Mouse (Mus musculus) lung, adult 2 months (tissue): ENCODE measurements around the gene Vmn2r102. TPM values are rescaled to one million over a fixed set of nuclear protein-coding genes. Genes with fewer than 3 reads are reported as not detected.

Source experiments
- DNase-seq: peaks from one replicate; pipeline ENCODE4 v3.0.0; 2022
- H3K4me1 ChIP-seq: fragments of 200-500 bp; 2 replicates; pipeline ENCODE4 v1.6.1; 2011; ENCODE audit warnings: low read length; ENCODE audit not compliant: control insufficient read depth, insufficient read depth
- H3K4me3 ChIP-seq: fragments of 200-500 bp; replicated peaks from 2 replicates; pipeline ENCODE3; 2011; ENCODE audit warnings: low read depth, mild to moderate bottlenecking, control low read depth, low read length; ENCODE audit errors: extremely low read depth
- CTCF ChIP-seq: fragments of 200-500 bp; IDR thresholded peaks from 2 replicates; pipeline ENCODE4 v1.5.1; 2011; ENCODE audit warnings: mild to moderate bottlenecking, low read length, control low read depth; ENCODE audit not compliant: insufficient read depth
- POLR2A ChIP-seq: fragments of 200-500 bp; IDR thresholded peaks from 2 replicates; pipeline ENCODE4 v1.6.1; 2011; ENCODE audit warnings: low read depth, mild to moderate bottlenecking, control low read depth, low read length, borderline replicate concordance; ENCODE audit errors: extremely low read depth
- WGBS: fragments of 180-500 bp; shearing (Covaris S2); methylation state at CpG from one replicate; pipeline ENCODE4 v1.1.7; 2018; 5-methylcytosine and 5-hydroxymethylcytosine counted together
- polyA plus RNA-seq: library from polyadenylated mRNA; depleted of rRNA; stranded (reverse); fragments of >200 nt; gene quantifications from 2 replicates; pipeline ENCODE4 v1.2.3, GENCODE M21; 2012; rRNA removed

Vmn2r102 gene
- polyA plus RNA-seq, result not detected in 2 replicates

DNA sequence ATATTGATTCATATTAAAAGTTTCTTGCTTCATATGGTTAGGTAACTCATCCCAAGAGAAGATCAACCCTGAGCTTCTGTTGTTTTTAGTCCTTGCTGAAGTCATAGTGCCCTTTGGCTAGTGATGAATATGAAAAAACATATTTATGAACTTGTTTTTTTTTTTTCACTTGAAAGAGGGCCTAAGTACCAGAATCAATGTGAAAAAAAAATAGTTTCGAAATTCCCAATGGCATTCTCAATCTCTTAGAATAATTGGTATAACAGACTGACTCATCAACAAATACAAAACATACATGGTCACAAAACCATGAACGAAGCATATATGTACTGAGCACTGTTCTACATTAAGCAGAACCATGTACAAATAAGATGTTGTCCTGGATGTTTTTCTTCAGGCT, at the start of gene Vmn2r102:
Vmn2r102 (plus strand) TSS at position 301 of the 400 bp plus-strand sequence.
- Histone ChIP-seq H3K4me3 (no peak within 1 kb of the TSS), H3K4me1 (no peaks in the 10 kb centered on the region)
- WGBS, result 55% methylated on average over 2 of the region's 2 CpGs
- TF ChIP-seq CTCF, result no peak
- no peak for TF ChIP-seq POLR2A
- no peak for DNase-seq

DNA sequence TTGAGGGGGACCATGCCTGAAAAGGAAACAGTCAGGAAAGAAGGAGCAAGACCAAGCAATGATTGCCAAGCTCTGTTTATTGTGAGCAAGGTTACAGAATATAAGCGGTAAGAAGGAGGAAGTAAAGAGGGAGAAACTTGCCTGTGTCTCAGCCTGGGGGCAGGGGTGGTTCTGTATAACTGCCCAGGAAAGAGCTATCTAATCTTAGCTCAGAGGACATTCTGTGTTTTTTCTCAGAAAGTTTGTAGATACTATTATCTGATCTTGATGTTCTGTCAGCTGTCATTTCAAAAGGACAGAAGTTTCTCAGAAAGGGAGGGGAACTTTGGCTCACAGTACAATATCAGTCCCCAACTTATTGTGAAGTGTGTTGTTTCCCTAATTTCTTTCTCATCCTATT, 30.8 kb upstream of the Vmn2r102 start:
- no peak for DNase-seq
- WGBS, result 89% methylated on average over 1 of the region's 1 CpGs
- TF ChIP-seq POLR2A (no peak), CTCF (no peak)
- no peak overlapping the region for H3K4me3 ChIP-seq
- no peaks in the 10 kb centered on the region for H3K4me1 ChIP-seq

DNA sequence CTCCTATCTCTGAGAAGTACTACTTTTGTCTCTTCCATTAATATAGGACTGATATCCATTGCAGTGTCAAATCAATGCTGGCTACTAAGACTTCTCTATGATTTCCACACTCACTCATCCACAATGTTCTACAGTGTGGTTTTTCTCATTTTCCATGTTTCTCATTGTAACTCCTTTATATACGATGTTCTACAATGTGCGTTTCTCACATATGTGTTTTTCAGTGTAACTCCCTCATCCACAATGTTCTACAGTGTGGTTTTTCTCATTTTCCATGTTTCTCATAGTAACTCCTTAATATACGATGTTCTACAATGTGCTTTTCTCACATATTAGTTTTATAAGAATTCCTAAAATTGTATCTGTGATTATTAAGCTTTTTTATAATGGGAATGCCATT, 1.7 kb upstream of the Vmn2r102 start:
- no peak for DNase-seq
- Histone ChIP-seq H3K4me3 (no peak overlapping the region), H3K4me1 (no peaks in the 10 kb centered on the region)
- TF ChIP-seq CTCF (no peak), POLR2A (no peak)
- 50% methylated on average over 3 of the region's 3 CpGs for WGBS

DNA sequence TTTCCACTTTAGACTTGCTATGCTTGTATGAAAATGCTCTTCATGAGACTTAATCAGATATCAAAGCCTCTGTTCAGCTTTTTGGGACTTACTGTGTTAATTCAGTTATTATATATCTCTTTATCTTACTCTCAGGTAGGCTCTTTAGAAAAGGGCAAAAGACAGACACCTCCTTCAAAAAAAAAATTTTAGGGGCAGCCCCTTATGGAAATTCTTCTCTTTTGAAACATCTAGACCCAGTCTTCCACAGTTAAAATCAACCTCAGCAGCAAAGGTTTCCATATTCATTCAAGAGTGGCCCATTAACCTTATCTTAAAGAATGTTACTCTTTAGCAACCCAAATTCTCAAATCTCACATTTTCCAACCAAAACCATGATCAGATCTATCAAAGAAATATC, 31.9 kb downstream of the Vmn2r102 start:
- Histone ChIP-seq H3K4me3 (no peak overlapping the region), H3K4me1 (no peaks in the 10 kb centered on the region)
- DNase-seq, result no peak
- TF ChIP-seq CTCF (no peak), POLR2A (no peak)

Other genes starting within 250 kb of the Vmn2r102 start
- not detected in 2 replicates for gene Vmn2r100, start 155.6 kb upstream of the Vmn2r102 start, polyA plus RNA-seq
- not detected in 2 replicates for gene Vmn2r101, start 83.1 kb upstream of the Vmn2r102 start, polyA plus RNA-seq
- gene Vmn2r103, start 113.0 kb downstream of the Vmn2r102 start, polyA plus RNA-seq, result not detected in 2 replicates